Mouse (Mus musculus) E14TG2a.4 (cell line): ENCODE data around the gene Rptor.

Experiments
- CTCF ChIP-seq: conservative IDR thresholded peaks from 2 replicates; pipeline ENCODE4 v1.5.1; 2014; ENCODE audit warnings: low read length
- NANOG ChIP-seq: IDR thresholded peaks from 2 replicates; pipeline ENCODE4 v1.6.1; 2014; ENCODE audit warnings: borderline replicate concordance, low read length, mixed read lengths
- POU5F1 ChIP-seq: IDR thresholded peaks from 2 replicates; pipeline ENCODE4 v1.6.1; 2014; ENCODE audit warnings: low read length, borderline replicate concordance

DNA sequence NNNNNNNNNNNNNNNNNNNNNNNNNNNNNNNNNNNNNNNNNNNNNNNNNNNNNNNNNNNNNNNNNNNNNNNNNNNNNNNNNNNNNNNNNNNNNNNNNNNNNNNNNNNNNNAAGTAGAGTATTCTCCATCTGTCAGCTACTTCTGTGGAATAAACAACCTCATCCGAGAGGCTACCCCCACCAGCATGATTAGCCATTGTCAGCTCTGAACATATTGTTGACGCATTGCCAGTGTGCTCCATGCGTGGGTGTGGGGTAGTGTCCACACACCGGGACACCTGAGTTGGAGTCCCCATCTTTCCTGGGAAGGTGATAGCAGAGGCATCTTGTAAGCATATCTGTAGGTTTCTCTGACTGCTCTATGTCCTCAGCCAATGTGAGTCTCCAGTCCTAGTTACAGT lies 16.2 kb upstream of the Rptor start:
- TF ChIP-seq CTCF (no peak), POU5F1 (no peak), NANOG (no peak)
